Mouse (Mus musculus) heart, postnatal 36 days (tissue): ENCODE data around the gene Hsf2. TPM values are rescaled to one million over a fixed set of nuclear protein-coding genes. Genes with fewer than 3 reads are reported as not detected.
"Not testable (repeated sequence)": the region's sequence is repeated elsewhere in the genome, so short reads cannot be mapped to it uniquely, and the experiment has no call there.

ENCODE experiments used
- DNase-seq, 2 experiments: peaks; one replicate each; pipeline ENCODE4 v3.0.0; 2021 to 2022
- intact Hi-C: fragments of 180-260 bp; cut with DNase I; formaldehyde crosslinking; loops from one replicate; pipeline ENCODE4 v1.15.1; 2025
- total RNA-seq, 2 experiments: library from RNA; stranded (reverse); gene quantifications; 2 replicates each; pipeline ENCODE4 v1.2.3; 2021

Hsf2 gene
- total RNA-seq, 2 experiments from 2014 or later = 13.7 to 18.0 TPM

DNA sequence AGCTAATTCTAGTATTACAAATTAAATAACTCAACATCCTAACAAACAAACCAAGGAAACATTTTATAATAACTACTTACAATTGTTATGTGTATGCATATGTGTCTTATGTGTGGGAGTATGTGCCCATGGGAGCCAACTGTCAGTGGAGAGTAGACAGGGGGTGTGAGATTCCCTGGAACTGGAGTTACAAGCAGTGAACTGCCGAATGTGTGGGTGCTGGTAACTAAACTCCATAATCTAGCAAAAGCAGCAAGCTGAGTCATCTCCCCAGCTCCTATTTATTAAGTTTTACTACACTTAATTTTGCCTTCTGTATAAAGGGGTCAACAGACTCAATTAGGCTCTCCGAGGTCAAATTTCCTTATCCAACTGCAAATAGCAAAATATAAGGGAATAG lies 44.9 kb downstream of the Hsf2 start:
- intact Hi-C loops = loop anchor here (1.0 to 5.0 kb wide), 2 partner anchors 45 to 261 kb away; partner anchors contain the start of genes Hsf2 and Smpdl3a
- no peak for DNase-seq

DNA sequence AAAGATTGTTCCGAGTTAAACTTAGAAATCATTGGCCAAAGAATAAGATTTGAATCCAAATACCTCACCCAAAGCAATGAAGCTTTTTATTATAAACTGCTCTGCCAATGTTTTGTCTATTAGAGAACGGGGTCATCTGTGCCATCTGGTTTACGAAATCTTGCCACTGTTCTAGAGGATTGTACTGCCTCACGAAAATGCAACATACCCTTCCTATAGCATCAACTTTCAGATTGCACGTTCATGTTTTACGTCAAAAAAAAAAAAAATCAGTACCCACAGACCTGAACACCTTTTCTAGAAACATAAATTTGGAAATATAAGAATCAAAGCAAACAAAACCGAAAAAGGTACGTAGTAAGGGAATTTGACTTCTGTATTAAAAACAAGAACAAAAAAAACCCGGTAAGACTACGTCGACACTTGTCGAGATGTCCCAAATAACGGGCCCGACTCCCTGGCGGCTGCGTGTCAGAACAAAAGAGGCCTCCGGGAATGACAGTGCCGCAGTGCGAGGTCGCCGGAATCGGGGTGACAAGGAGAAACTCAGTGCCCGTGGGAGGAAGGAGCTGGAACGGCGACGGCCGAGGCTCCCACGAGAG lies 45.5 kb downstream of the Hsf2 start:
- intact Hi-C loops = loop anchor here (1.0 to 5.0 kb wide), 2 partner anchors 45 to 261 kb away; partner anchors contain the start of genes Hsf2 and Smpdl3a
- DNase-seq = no peak

DNA sequence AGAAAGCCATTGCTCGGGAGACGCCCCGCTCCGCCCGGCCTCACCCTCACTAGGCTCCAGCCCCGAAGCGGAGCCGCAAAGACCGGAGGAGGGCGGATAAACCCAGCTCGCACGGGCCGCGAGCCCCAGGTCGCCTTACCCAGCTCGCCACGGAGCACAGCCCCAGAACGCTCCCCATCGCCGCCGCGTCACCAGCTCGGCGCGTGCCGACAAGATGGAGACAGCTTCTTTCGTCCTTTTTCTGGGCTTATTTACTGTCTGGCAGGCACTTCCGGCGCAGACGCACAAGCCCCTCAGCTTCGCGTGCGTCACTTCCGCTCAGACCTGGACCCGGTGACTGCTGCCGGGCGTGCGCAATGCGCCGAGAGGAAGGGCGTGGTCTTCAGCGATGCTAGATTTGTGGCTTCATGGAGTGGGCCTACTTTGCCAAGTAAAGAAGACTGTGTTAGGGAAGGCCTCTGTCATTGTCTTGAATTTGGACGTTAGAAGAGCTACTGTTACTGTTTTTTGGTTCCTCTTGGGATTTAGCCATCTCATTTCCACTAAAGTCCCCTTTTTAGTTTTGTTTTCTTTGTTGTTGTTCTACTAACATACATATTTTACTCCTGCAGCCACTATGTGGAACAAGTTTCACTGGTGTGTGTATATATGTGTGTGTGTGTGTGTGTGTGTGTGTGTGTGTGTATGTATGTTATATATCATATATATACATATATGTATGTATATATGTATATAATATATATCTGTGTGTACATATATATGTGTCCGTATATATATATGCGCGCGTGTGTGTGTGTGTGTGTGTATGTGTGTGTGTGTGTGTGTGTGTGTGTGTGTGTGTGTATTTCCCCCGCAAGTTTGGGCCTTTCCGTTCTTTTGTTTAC lies 46.3 kb downstream of the Hsf2 start, which contains the start of gene Serinc1:
TSS of gene Serinc1 (minus strand) at position 313 of the 884 bp plus-strand sequence.
- intact Hi-C loops = loop anchor here (5.0 kb wide), 1 partner anchor 260 kb away; the partner anchor contains the start of gene Smpdl3a
- peak; percentile 92 to 95 for DNase-seq

DNA sequence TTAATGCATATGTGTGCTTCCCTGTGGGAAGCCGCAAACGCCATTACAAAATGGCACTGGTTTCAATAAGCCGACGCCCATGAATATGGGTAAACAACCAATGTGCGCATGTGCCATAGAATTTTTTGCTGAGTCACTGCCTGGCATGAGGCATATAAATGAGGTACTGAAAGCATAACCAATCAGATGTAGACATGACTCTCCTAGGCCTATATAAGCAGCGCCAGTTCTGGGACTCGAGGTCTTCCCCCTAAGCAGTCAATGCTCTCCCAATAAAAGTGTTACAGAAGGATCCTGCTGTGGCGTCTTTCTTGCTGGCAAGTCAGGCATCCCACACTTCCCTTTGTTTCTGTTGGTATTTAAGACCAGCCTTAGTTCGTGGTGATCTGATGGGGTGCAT lies 57.7 kb downstream of the Hsf2 start:
- intact Hi-C loops, DNase-seq: not testable (repeated sequence)

DNA sequence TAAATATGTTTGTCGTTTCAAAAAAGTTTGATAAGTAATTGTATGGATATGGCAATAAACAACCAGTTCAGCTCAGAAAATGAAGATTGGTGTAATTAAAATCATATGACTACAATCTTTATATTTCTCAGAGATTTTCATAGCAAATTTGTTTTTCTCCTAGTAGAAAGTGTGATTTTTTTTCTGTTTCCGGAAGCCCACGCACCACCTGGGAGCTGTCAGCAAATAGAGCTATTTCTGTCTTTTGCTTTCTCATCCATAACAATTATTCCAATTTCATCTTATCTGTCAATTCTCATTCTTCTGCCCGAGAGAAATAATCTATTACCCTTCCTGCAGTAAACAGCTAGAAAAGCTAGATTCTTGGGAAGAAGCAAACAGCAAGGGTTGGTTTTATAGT lies 63.4 kb downstream of the Hsf2 start:
- intact Hi-C loops = no loop called here

DNA sequence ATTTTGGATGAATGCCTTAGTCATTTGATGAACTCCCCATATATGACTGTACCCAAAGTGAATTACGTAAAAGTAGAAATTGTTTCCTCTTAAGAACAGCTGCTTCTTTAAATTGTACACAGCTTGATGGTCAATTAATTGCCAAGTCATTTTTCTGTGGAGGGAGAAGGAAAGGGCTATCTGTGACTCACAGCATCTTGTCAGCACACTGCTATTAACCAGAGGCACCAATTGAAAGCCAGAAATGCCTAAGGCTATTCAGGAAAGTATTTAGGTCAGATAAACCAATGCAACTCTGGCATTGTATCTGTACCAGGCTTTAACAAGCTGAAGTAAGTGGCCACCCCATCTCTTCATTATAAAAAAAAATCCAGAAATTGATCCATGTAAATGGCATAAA lies 67.5 kb downstream of the Hsf2 start:
- no peak for DNase-seq
- intact Hi-C loops = no loop called here

More for the DNA sequence above, 63.4 kb downstream of the Hsf2 start:
- no peak for DNase-seq

DNA sequence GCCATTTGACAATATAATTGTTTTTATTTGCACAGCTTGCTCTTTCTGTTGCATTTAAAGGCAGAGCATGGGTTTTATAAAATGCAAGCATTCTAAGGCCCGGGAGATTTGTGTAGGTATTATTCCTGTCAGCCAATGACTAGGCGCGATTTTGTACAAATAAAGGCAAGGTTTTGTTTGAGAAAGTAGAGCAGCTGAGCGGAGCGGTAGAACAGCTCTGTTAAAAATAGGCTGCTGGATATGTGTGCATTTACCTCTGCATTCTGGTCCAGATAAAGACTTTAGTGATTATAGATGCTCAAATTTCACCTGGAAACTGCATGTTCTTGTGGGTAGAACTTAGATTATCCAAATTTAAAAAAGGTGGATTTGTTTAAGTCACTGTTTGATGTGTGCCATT lies 71.4 kb downstream of the Hsf2 start:
- no peak for DNase-seq
- intact Hi-C loops = no loop called here

Other genes starting within 250 kb of the Hsf2 start
- 100 to 1,000 TPM; 282 to 310 TPM for gene Serinc1, start 46.1 kb downstream of the Hsf2 start, total RNA-seq
- under 1 TPM; 0.31 to 0.79 TPM for gene Pkib, start 145.6 kb downstream of the Hsf2 start, total RNA-seq